Mouse (Mus musculus) gastrocnemius, postnatal 36 days (tissue): ENCODE measurements at regions not wholly inside any gene's neighbourhood (a gene's known extent, or its start where the extent isn't known, plus 50 kb on each side); places are given as distances from the start of the nearest gene placed in this dataset.
"Not testable (repeated sequence)": the region's sequence is repeated elsewhere in the genome, so short reads cannot be mapped to it uniquely, and the experiment has no call there.

Experiments
- DNase-seq, 2 experiments: peaks; one replicate each; pipeline ENCODE4 v3.0.0; 2022
- intact Hi-C: fragments of 180-260 bp; cut with DNase I; formaldehyde crosslinking; loops from one replicate; pipeline ENCODE4 v1.15.1; 2025

- intact Hi-C loops: no loop called here
Measured at GRCm38 (mm10) chr17:83034914-83035573, 180.0 kb upstream of the Pkdcc start.

DNA sequence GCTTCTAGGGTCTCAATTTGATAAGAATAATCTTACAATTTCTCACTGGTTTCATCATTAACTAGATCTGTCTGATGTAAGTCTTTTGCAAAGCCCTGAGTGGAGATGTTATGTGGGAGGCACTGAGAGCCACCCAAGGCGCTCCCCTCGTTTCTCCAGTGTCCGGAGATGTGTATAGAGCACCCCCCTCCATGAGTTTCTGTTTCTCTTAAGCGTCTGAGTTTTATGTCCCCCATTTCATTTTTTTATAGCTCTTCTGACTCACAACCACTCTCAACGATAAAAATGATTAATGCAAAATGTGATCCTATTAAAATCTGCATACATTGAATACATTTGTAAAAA is 179.5 kb upstream of the Pkdcc start:
- intact Hi-C loops: no loop called here
- DNase-seq: no peak

More at GRCm38 (mm10) chr17:83034914-83035573, 180.0 kb upstream of the Pkdcc start:
- no peak for DNase-seq

GRCm38 (mm10) chr17:83039563-83039962 is 175.5 kb upstream of the Pkdcc start:
- intact Hi-C loops: no loop called here
- no peak for DNase-seq

DNA sequence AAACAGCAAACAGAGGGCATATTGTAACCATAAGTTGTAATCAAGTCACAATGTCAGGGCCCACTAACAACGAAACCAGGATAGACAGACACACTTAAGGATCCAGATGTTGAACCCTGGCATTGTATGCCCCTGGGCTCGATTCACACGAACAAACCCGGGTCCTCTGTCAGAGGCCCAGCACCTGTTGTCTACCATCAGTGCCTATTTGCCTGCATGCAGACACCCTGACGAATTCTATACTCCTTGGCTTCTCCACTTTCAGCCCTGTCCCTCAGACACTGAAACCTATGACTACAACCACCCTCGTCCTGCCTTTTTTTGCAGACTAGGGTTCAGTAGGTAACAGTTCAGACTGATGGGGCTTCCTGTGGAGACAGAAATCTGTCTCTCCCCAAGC is 170.6 kb upstream of the Pkdcc start:
- DNase-seq: no peak
- intact Hi-C loops: loop anchor here (1.0 kb wide), 1 partner anchor 207 kb away; no protein-coding TSS in a partner anchor

- intact Hi-C loops: loop anchor here (2.0 kb wide), 1 partner anchor 51 kb away; no protein-coding TSS in a partner anchor
- DNase-seq: no peak
Measured at GRCm38 (mm10) chr17:83049972-83050535, 165.0 kb upstream of the Pkdcc start.

GRCm38 (mm10) chr17:83050591-83051197 is 164.4 kb upstream of the Pkdcc start:
- DNase-seq: no peak
- intact Hi-C loops: no loop called here

GRCm38 (mm10) chr17:83052613-83053140 is 162.4 kb upstream of the Pkdcc start:
- intact Hi-C loops: no loop called here
- no peak for DNase-seq

- no peak for DNase-seq
- intact Hi-C loops: no loop called here
Measured at GRCm38 (mm10) chr17:83057832-83058231, 157.3 kb upstream of the Pkdcc start.

DNA sequence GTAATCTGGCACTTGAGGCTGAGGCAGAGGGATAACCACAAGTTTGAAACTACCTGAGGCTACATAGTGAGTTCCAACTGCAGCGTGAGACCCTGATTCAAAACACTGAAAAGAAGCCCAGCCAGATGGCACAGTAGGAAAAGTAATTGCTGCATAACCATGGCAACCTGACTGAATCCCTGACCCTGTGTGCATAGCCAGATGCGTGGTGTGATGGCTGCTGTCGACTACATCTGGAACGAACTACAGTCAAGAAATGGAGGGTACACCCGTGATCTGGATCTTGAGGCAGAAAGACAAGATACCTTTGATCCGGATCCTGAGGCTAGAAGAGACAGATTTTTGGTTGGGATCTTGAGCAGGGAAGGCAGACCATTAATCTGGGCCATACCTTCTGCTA is 153.2 kb upstream of the Pkdcc start:
- intact Hi-C loops: no loop called here
- DNase-seq: no peak

DNA sequence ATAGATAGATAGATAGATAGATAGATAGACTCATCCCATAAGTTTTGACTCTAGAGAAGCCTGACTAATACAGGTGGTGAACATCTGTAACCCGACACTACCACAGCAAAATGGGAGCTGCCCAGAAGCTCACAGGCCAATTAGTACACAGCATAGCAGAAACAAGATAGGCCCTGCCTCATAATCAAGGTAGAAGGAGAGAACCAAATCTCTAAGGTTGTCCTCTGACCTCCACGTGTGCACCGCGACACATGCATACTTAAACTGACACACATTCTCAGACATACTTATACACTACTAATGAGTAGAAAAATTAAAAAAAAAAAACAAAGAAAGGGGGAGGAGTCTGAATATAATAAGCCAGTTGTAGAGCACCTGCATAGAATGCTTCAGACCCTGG is 151.2 kb upstream of the Pkdcc start:
- no peak for DNase-seq
- intact Hi-C loops: no loop called here

GRCm38 (mm10) chr17:83064376-83064775 is 150.7 kb upstream of the Pkdcc start:
- DNase-seq, intact Hi-C loops: not testable (repeated sequence)

DNA sequence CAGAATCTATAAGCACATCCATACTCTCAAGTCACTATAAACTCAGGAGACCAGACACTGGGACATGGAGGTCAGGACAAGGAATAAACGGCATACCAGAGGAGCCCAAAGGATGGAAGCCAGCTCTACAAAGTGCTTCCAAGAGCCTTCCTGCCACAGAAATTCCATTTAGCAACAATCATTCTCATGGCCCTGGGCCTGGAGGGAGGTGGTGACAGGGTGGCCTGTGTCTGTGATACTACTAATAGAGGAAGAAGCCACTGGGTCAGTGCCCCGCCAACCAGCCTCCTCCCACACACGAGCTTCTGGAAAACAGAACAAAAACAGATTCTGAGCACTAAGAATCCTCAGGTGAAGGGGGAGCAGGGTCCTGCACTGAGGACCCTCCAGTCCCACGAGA is 145.8 kb upstream of the Pkdcc start:
- no peak for DNase-seq
- intact Hi-C loops: no loop called here

DNA sequence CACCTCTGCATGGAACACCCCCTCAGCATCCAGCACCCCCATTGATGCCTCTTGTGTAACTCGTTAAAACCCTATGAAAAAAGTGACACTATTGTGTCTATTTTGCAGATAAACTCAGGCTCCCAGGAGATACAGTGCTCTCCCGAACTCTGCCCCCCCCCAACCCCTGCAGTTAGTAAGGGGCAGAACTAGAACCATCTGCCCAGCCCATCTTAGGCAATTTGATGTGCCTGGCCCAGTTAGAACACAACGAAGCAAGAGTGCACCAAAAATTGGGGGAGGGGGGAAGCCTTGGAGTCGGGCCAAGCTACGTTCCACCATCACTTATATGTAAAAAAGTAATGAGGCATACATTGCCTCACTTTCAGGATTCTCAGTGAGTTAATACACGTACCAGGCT is 143.3 kb upstream of the Pkdcc start:
- DNase-seq: no peak
- intact Hi-C loops: no loop called here

DNA sequence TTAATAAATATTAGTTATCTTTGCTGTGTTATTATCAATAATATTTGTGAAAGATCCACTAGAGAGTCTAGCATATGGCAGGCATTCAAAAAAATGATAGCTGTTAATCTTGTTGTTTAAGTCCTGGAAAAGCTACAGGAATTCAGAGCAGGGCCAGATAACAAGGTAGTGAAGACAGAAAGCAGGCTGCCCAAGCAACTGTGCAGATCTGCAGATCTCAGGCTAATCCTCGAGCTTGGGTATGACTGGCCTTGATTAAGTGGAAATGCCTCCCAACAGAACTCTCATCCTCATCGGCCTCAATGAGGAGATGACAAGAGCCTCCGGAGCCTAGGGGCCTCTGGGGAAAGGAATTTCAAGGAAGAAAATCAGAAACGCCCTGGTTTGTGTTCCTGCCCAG is 142.9 kb upstream of the Pkdcc start:
- intact Hi-C loops: no loop called here

DNA sequence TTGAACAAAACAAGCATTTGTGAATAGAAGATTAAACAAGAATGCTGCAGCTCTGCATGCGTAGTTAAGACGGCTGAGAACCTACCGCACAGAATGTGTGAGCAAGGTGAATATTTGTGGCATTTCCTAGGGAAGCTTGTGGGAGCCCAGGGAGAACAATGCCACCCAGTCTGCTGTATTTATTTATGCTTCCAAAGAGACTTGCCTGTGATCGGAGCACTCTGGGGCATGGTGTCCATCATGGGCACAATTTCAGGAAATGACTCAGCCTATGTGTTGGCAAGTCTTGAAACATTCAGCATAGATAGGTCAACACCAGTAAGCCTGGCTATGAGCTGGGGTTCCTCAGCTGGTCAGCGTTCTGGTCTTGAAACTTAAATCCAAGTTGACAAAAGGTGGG is 140.2 kb upstream of the Pkdcc start:
- intact Hi-C loops: no loop called here
- DNase-seq: no peak

More for the DNA sequence above, 142.9 kb upstream of the Pkdcc start:
- no peak for DNase-seq

DNA sequence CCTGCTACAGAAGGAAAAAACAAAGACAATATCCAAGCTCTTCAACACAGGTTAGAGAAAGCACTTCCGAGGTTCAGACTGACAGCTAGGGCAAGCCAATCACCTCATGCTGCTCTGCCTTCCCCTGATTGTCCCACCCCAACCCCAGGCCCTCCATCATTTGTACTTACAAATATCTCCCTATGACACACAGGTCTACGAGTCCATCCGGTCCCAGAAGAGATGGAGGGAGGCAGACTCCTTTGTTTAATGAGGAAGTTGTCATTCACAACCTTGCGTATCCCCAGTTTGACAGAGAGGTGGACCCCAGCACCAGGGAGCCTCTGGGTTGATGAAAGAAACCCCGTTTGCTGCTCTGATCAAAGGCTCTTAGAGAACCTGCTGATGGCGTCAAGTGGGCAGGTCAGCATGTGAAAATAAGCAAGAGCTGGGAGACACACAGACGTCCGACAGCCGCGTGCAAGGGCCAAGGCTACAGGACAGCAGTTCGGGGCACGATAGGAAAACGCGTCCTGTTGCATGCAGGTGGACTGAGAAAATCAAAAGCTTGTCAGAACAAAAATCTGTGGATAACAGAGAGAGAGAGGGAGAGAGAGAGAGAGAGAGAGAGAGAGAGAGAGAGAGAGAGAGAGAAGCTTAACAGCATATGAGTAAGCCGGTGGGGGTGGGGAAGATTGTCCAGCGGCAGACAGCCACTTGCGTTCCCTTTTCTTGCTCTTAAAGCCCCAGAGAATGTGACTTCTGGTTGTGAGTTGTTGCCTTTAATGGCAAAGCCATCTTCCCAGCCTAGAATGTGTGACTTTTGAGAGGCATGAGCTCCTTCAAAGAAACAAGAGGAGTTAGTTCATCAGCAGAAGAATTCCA is 137.1 kb upstream of the Pkdcc start:
- intact Hi-C loops: no loop called here
- no peak for DNase-seq

DNA sequence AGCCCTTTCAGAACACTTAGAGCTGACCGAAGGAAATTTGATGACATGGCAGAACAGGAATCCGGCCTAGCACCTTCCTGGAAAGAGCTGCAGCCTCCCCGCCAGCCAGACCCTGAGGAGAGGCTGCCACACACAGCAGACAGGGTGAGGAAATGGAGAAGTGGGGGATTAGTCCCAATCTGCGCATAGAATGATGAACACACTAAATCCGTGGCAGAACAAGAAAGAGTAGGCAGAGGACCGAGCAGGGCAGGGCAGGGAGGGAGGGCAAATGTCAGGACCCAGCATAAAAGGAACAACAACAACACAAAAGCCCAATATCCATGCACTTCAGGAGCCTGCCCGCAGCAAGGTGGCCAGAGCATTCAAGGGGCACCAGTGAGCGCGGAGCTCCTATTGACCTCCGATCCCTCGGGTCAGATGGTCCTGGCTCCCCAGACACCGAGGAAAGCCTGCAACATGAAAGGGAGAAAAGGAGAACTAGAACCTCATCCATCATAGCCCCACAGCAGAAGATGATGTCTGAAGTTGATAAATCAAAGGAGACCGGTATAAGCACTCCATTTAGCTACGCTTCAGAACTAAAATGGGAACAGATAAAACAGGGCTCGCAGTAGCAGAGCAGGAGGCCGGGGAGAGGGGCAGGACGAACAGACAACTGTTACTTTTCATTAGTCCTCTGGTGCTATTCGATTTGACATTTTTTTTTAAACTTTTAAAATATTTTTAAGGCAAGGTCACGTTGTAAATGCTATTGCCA is 136.3 kb upstream of the Pkdcc start:
- DNase-seq: no peak
- intact Hi-C loops: no loop called here

DNA sequence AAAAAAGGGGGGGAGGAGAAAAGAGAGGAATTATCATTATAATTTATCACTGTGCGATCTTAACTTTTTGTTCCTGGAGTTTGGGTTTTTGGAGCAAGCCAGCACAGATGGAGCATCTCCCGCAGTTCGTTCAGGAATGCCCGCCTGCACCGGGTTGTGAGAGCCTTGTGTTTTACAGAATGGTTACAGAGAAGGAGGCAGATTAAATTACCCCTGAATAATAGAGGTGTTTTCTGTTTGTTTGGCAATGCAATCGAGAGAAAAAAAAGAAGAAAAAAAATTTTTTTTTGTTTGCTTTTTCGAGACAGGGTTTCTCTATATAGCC is 135.8 kb upstream of the Pkdcc start:
- intact Hi-C loops: no loop called here
- no peak for DNase-seq

GRCm38 (mm10) chr17:83081729-83082128 is 133.4 kb upstream of the Pkdcc start:
- intact Hi-C loops: no loop called here

GRCm38 (mm10) chr17:83083521-83083920 is 131.6 kb upstream of the Pkdcc start:
- DNase-seq: no peak
- intact Hi-C loops: no loop called here

More at GRCm38 (mm10) chr17:83081729-83082128, 133.4 kb upstream of the Pkdcc start:
- DNase-seq: no peak
